Mouse (Mus musculus) CH12.LX (cell line): ENCODE measurements at regions not wholly inside any gene's neighbourhood (a gene's known extent, or its start where the extent isn't known, plus 50 kb on each side); places are given as distances from the start of the nearest gene placed in this dataset.

ENCODE experiments used
- CTCF ChIP-seq, 2 experiments: IDR thresholded peaks in 1 of 2; conservative IDR thresholded peaks in 1 of 2; 2 replicates each; pipeline ENCODE4 v1.5.1; 2011 to 2012; ENCODE audit warnings: low read depth in 2 of 2, low read length in 2 of 2, improper control_type of control experiment in 1 of 2, inconsistent platforms in 1 of 2, mild to moderate bottlenecking in 1 of 2, moderate library complexity in 1 of 2
- EP300 ChIP-seq: IDR thresholded peaks from 2 replicates; pipeline ENCODE4 v1.6.1; 2011; ENCODE audit warnings: low read length, improper control_type of control experiment
- GABPA ChIP-seq: IDR thresholded peaks from 2 replicates; pipeline ENCODE4 v1.6.1; 2012; ENCODE audit warnings: low read depth, low read length, improper control_type of control experiment, inconsistent platforms; ENCODE audit not compliant: insufficient replicate concordance
- IRF4 ChIP-seq: IDR thresholded peaks from 2 replicates; pipeline ENCODE4 v1.6.1; 2014; ENCODE audit warnings: low read depth, mild to moderate bottlenecking, inconsistent platforms, low read length, improper control_type of control experiment
- MAX ChIP-seq: IDR thresholded peaks from 2 replicates; pipeline ENCODE4 v1.6.1; 2011; ENCODE audit warnings: low read length, improper control_type of control experiment
- MXI1 ChIP-seq: IDR thresholded peaks from 2 replicates; pipeline ENCODE4 v1.6.1; 2011; ENCODE audit warnings: mild to moderate bottlenecking, low read depth, low read length, improper control_type of control experiment
- MYC ChIP-seq: IDR thresholded peaks from 2 replicates; pipeline ENCODE4 v1.6.1; 2011; ENCODE audit warnings: low read depth, mild to moderate bottlenecking, improper control_type of control experiment, low read length
- POLR2A ChIP-seq: IDR thresholded peaks from 2 replicates; pipeline ENCODE4 v1.6.1; 2011; ENCODE audit warnings: low read depth, mild to moderate bottlenecking, improper control_type of control experiment, low read length
- TCF12 ChIP-seq: IDR thresholded peaks from 2 replicates; pipeline ENCODE4 v1.6.1; 2014; ENCODE audit warnings: low read depth, mild to moderate bottlenecking, inconsistent platforms, low read length, improper control_type of control experiment
- USF1 ChIP-seq: IDR thresholded peaks from 2 replicates; pipeline ENCODE4 v1.6.1; 2014; ENCODE audit warnings: low read depth, mild to moderate bottlenecking, inconsistent platforms, low read length, improper control_type of control experiment
- ZKSCAN1 ChIP-seq: IDR thresholded peaks from 2 replicates; pipeline ENCODE4 v1.6.1; 2012; ENCODE audit warnings: low read depth, inconsistent platforms, low read length, improper control_type of control experiment, borderline replicate concordance

GRCm38 (mm10) chr1:169385740-169386424, 145.4 kb downstream of the Nuf2 start:
- TF ChIP-seq MAX: no peak
- TF ChIP-seq CTCF (conservative IDR thresholded peaks at IDR 0.05 in 1 of 2, IDR thresholded peaks at IDR 0.05 in 1 of 2; ENCODE audit: low read depth in 2 of 2, low read length in 2 of 2): no peak
- TF ChIP-seq ZKSCAN1: no peak
- no peak for TF ChIP-seq EP300
- no peak for TF ChIP-seq POLR2A
- TF ChIP-seq GABPA: no peak
- no peak for TF ChIP-seq MYC
- no peak for TF ChIP-seq USF1
- TF ChIP-seq TCF12: no peak
- TF ChIP-seq MXI1: no peak
- no peak for TF ChIP-seq IRF4
